Mouse (Mus musculus): ENCODE measurements at regions not wholly inside any gene's neighbourhood (a gene's known extent, or its start where the extent isn't known, plus 50 kb on each side); places are given as distances from the start of the nearest gene placed in this dataset.
A peak's percentile ranks its signal among the peaks of the same experiment; 100 is the strongest.
"Not testable (repeated sequence)": the region's sequence is repeated elsewhere in the genome, so short reads cannot be mapped to it uniquely, and the experiment has no call there.

- no peak for ATAC-seq (ENCODE audit: low FRiP score, low TSS enrichment)
- 91% methylated on average over 2 of the region's 2 CpGs for WGBS
- no peak for DNase-seq
Measured at GRCm38 (mm10) chr16:73245073-73245590, 937.0 kb downstream of the Robo1 start.

GRCm38 (mm10) chr16:73230599-73230998 is 922.5 kb downstream of the Robo1 start:
- Histone ChIP-seq H3K36me3 (ENCODE audit: control insufficient read depth, insufficient read depth, low read length) (no peaks in the 10 kb centered on the region), H3K4me1 (ENCODE audit: control insufficient read depth, insufficient read depth, low read length) (no peaks in the 10 kb centered on the region), H3K9ac (replicated peaks; ENCODE audit: low read length) (no peak overlapping the region), H3K4me3 (replicated peaks; ENCODE audit: low read depth, low read length) (no peak overlapping the region), H3K9me3 (ENCODE audit: control insufficient read depth, low read length) (no peaks in the 10 kb centered on the region), H3K27ac (replicated peaks; ENCODE audit: low read depth, low read length) (no peak overlapping the region), H3K27me3 (ENCODE audit: control insufficient read depth, insufficient read depth, low read length) (no peaks in the 10 kb centered on the region), H3K4me2 (ENCODE audit: low read length) (no peak overlapping the region)
- DNase-seq: no peak
- ATAC-seq (ENCODE audit: low FRiP score, low TSS enrichment): no peak
- WGBS: 37% methylated on average over 2 of the region's 2 CpGs

More at GRCm38 (mm10) chr16:73245073-73245590, 937.0 kb downstream of the Robo1 start:
- Histone ChIP-seq H3K27me3 (ENCODE audit: control insufficient read depth, insufficient read depth, low read length) (no peaks in the 10 kb centered on the region), H3K9me3 (ENCODE audit: control insufficient read depth, low read length) (no peaks in the 10 kb centered on the region), H3K36me3 (ENCODE audit: control insufficient read depth, insufficient read depth, low read length) (no peaks in the 10 kb centered on the region), H3K4me2 (ENCODE audit: low read length) (no peak overlapping the region), H3K4me1 (ENCODE audit: control insufficient read depth, insufficient read depth, low read length) (no peaks in the 10 kb centered on the region), H3K27ac (replicated peaks; ENCODE audit: low read depth, low read length) (no peak overlapping the region), H3K9ac (replicated peaks; ENCODE audit: low read length) (no peak overlapping the region), H3K4me3 (replicated peaks; ENCODE audit: low read depth, low read length) (no peak overlapping the region)

- H3K4me2 ChIP-seq (ENCODE audit: low read length): no peak overlapping the region
- 84% methylated on average over 4 of the region's 4 CpGs for WGBS
- ATAC-seq (ENCODE audit: low FRiP score, low TSS enrichment): no peak
- no peaks in the 10 kb centered on the region for H3K36me3 ChIP-seq (ENCODE audit: control insufficient read depth, insufficient read depth, low read length)
- H3K27ac ChIP-seq (replicated peaks; ENCODE audit: low read depth, low read length): 0 out of 2 replicates have a peak overlapping the region, but pooled peaks have one; percentile 49
- H3K9ac ChIP-seq (replicated peaks; ENCODE audit: low read length): no peak overlapping the region
- no peak overlapping the region for H3K4me3 ChIP-seq (replicated peaks; ENCODE audit: low read depth, low read length)
- DNase-seq: no peak
- no peaks in the 10 kb centered on the region for H3K9me3 ChIP-seq (ENCODE audit: control insufficient read depth, low read length)
- H3K4me1 ChIP-seq (ENCODE audit: control insufficient read depth, insufficient read depth, low read length): peaks cover 4% of the 10 kb centered on the region; the same call in 1 of the 2 replicates
- no peaks in the 10 kb centered on the region for H3K27me3 ChIP-seq (ENCODE audit: control insufficient read depth, insufficient read depth, low read length)
Measured at GRCm38 (mm10) chr16:73217555-73217954, 909.4 kb downstream of the Robo1 start.

- ATAC-seq (ENCODE audit: low FRiP score, low TSS enrichment) (no peak), DNase-seq (no peak)
- Histone ChIP-seq H3K27ac (replicated peaks; ENCODE audit: low read depth, low read length) (no peak overlapping the region), H3K36me3 (ENCODE audit: control insufficient read depth, insufficient read depth, low read length) (no peaks in the 10 kb centered on the region), H3K9me3 (ENCODE audit: control insufficient read depth, low read length) (no peaks in the 10 kb centered on the region), H3K4me2 (ENCODE audit: low read length) (no peak overlapping the region), H3K9ac (replicated peaks; ENCODE audit: low read length) (no peak overlapping the region), H3K4me3 (replicated peaks; ENCODE audit: low read depth, low read length) (no peak overlapping the region), H3K4me1 (ENCODE audit: control insufficient read depth, insufficient read depth, low read length) (no peaks in the 10 kb centered on the region), H3K27me3 (ENCODE audit: control insufficient read depth, insufficient read depth, low read length) (no peaks in the 10 kb centered on the region)
- WGBS: 84% methylated on average over 11 of the region's 11 CpGs
Measured at GRCm38 (mm10) chr16:73203542-73203941, 895.4 kb downstream of the Robo1 start.

GRCm38 (mm10) chr16:73200991-73201390 is 892.9 kb downstream of the Robo1 start:
- WGBS: 36% methylated on average over 3 of the region's 3 CpGs
- Histone ChIP-seq H3K27me3 (ENCODE audit: control insufficient read depth, insufficient read depth, low read length) (no peaks in the 10 kb centered on the region), H3K4me3 (replicated peaks; ENCODE audit: low read depth, low read length) (no peak overlapping the region), H3K4me1 (ENCODE audit: control insufficient read depth, insufficient read depth, low read length) (no peaks in the 10 kb centered on the region), H3K4me2 (ENCODE audit: low read length) (no peak overlapping the region), H3K27ac (replicated peaks; ENCODE audit: low read depth, low read length) (no peak overlapping the region), H3K9ac (replicated peaks; ENCODE audit: low read length) (no peak overlapping the region), H3K36me3 (ENCODE audit: control insufficient read depth, insufficient read depth, low read length) (no peaks in the 10 kb centered on the region), H3K9me3 (ENCODE audit: control insufficient read depth, low read length) (no peaks in the 10 kb centered on the region)
- no peak for ATAC-seq (ENCODE audit: low FRiP score, low TSS enrichment)
- no peak for DNase-seq

GRCm38 (mm10) chr16:73182776-73183175 is 874.7 kb downstream of the Robo1 start:
- Histone ChIP-seq H3K27ac (replicated peaks; ENCODE audit: low read depth, low read length) (no peak overlapping the region), H3K9me3 (ENCODE audit: control insufficient read depth, low read length) (no peaks in the 10 kb centered on the region), H3K4me2 (ENCODE audit: low read length) (no peak overlapping the region), H3K27me3 (ENCODE audit: control insufficient read depth, insufficient read depth, low read length) (no peaks in the 10 kb centered on the region), H3K4me3 (replicated peaks; ENCODE audit: low read depth, low read length) (no peak overlapping the region), H3K36me3 (ENCODE audit: control insufficient read depth, insufficient read depth, low read length) (no peaks in the 10 kb centered on the region), H3K4me1 (ENCODE audit: control insufficient read depth, insufficient read depth, low read length) (no peaks in the 10 kb centered on the region), H3K9ac (replicated peaks; ENCODE audit: low read length) (no peak overlapping the region)
- DNase-seq (no peak), ATAC-seq (ENCODE audit: low FRiP score, low TSS enrichment) (no peak)
- WGBS: 72% methylated on average over 5 of the region's 5 CpGs

GRCm38 (mm10) chr16:73182258-73182657 is 874.2 kb downstream of the Robo1 start:
- H3K36me3 ChIP-seq (ENCODE audit: control insufficient read depth, insufficient read depth, low read length): no peaks in the 10 kb centered on the region
- no peak overlapping the region for H3K4me2 ChIP-seq (ENCODE audit: low read length)
- no peak for ATAC-seq (ENCODE audit: low FRiP score, low TSS enrichment)
- H3K9ac ChIP-seq (replicated peaks; ENCODE audit: low read length): no peak overlapping the region
- H3K27me3 ChIP-seq (ENCODE audit: control insufficient read depth, insufficient read depth, low read length): no peaks in the 10 kb centered on the region
- peak; percentile 13 for DNase-seq
- H3K27ac ChIP-seq (replicated peaks; ENCODE audit: low read depth, low read length): no peak overlapping the region
- no peaks in the 10 kb centered on the region for H3K4me1 ChIP-seq (ENCODE audit: control insufficient read depth, insufficient read depth, low read length)
- H3K4me3 ChIP-seq (replicated peaks; ENCODE audit: low read depth, low read length): no peak overlapping the region
- no peaks in the 10 kb centered on the region for H3K9me3 ChIP-seq (ENCODE audit: control insufficient read depth, low read length)
- 73% methylated on average over 7 of the region's 7 CpGs for WGBS

GRCm38 (mm10) chr16:73155447-73155846 is 847.3 kb downstream of the Robo1 start:
- no peak overlapping the region for H3K4me3 ChIP-seq (replicated peaks; ENCODE audit: low read depth, low read length)
- H3K27me3 ChIP-seq (ENCODE audit: control insufficient read depth, insufficient read depth, low read length): no peaks in the 10 kb centered on the region
- ATAC-seq (ENCODE audit: low FRiP score, low TSS enrichment): no peak
- H3K9me3 ChIP-seq (ENCODE audit: control insufficient read depth, low read length): no peaks in the 10 kb centered on the region
- no peak overlapping the region for H3K27ac ChIP-seq (replicated peaks; ENCODE audit: low read depth, low read length)
- H3K36me3 ChIP-seq (ENCODE audit: control insufficient read depth, insufficient read depth, low read length): no peaks in the 10 kb centered on the region
- no peak overlapping the region for H3K4me2 ChIP-seq (ENCODE audit: low read length)
- 60% methylated on average over 2 of the region's 2 CpGs for WGBS
- DNase-seq: no peak
- no peaks in the 10 kb centered on the region for H3K4me1 ChIP-seq (ENCODE audit: control insufficient read depth, insufficient read depth, low read length)
- H3K9ac ChIP-seq (replicated peaks; ENCODE audit: low read length): no peak overlapping the region

GRCm38 (mm10) chr16:73127927-73128326 is 819.8 kb downstream of the Robo1 start:
- DNase-seq: not testable (repeated sequence)
- WGBS: 100% methylated on average over 1 of the region's 1 CpGs

More at GRCm38 (mm10) chr16:73127927-73128326, 819.8 kb downstream of the Robo1 start:
- not testable (repeated sequence) for H3K9me3 ChIP-seq (ENCODE audit: control insufficient read depth, low read length); H3K9ac ChIP-seq (replicated peaks; ENCODE audit: low read length); H3K4me3 ChIP-seq (replicated peaks; ENCODE audit: low read depth, low read length); H3K4me1 ChIP-seq (ENCODE audit: control insufficient read depth, insufficient read depth, low read length); ATAC-seq (ENCODE audit: low FRiP score, low TSS enrichment); H3K4me2 ChIP-seq (ENCODE audit: low read length); H3K27ac ChIP-seq (replicated peaks; ENCODE audit: low read depth, low read length); H3K27me3 ChIP-seq (ENCODE audit: control insufficient read depth, insufficient read depth, low read length); H3K36me3 ChIP-seq (ENCODE audit: control insufficient read depth, insufficient read depth, low read length)

Data from midbrain, embryonic 14.5 days (tissue).